ENCODE assay signal across 8 mouse cellular contexts in the genomic region with DNA sequence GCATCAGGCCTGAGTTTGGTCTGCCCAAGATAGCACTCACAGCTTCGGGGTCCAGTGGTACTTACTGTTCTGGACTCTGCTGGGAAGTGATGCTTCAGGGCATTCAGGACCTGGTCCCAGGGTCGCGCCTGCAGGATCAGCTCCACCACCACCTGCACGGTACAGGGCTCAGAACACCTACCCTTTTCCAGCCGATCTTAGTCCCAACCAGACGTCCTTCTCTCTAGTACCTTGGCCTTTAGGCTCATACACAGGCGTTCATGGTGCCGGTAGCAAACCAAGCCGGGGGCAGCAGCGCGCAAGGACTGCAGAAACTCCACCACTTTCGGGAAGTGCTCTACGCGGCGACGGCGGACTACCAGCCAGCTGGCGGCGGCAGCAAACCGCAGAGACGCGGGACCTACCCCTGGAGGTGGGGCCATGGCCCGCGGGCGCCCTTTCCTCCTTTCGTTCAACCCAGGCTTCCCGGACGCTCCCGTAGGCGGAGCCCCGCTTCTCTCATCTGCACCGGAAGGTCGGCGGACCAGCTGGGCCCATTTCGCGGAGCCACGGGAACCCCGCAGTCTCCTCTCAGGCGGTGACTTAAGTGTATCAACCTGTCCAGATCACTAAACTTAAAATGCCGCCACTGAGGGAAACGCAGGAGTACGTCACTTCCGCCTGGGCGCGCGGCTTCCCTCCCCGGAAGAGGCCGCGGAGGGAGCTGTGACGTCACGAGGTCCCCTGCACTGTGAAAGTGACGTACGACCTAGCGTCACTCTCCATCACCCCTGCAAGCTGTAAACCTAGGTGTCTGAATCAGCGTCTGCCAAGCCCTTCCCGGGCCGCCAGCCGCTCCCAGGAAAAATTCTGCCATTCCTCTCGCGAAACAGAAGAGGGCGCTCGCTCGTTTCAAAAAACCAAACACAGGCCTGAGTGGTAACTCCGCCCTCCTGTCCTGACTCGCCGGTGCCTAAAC. TPM values are rescaled to one million over a fixed set of nuclear protein-coding genes. Genes with fewer than 3 reads are reported as not detected.
DNase-seq lines count a peak whose midpoint lies in the region; ATAC-seq and TF ChIP-seq lines count a peak whose summit lies in the region.

Gene Tinf2 (minus strand): TSS at position 661 of the 958 bp plus-strand sequence.

- peak within 1 kb of the TSS; percentile 93 for H3K27ac ChIP-seq in hindbrain, embryonic 10.5 days
- peak within 1 kb of the TSS; percentile 87 for H3K27ac ChIP-seq in lung, postnatal 0 days (ENCODE audit: low read length)

- H3K36me3 ChIP-seq in hindbrain, embryonic 10.5 days = peaks cover 42% of the 10 kb centered on the region
- peaks cover 25% of the 10 kb centered on the region for H3K36me3 ChIP-seq in lung, postnatal 0 days (ENCODE audit: insufficient read depth, low read length)

- peak within 1 kb of the TSS; percentile 93 for H3K4me3 ChIP-seq in hindbrain, embryonic 10.5 days
- H3K4me3 ChIP-seq in lung, postnatal 0 days (ENCODE audit: low read depth, low read length) = peak within 1 kb of the TSS; percentile 73

- ATAC-seq in frontal cortex, adult (ENCODE audit: low TSS enrichment) = peak; percentile 98
- peak; percentile 97 for ATAC-seq in lung, postnatal 0 days

- peak; percentile 92 for DNase-seq in MN1 (ENCODE audit: low spot score)
- DNase-seq in cerebellum, adult 9-10 months = peak; percentile 98
- DNase-seq in hindbrain, embryonic 10.5 days (ENCODE audit: low spot score) = peak; percentile 95
- DNase-seq in layer of hippocampus, adult 9-11 months = peak; percentile 97
- peak; percentile 98 for DNase-seq in lung, postnatal 0 days (ENCODE audit: low spot score)
- DNase-seq in ovary, postnatal 14 days (ENCODE audit: low spot score) = peak; percentile 89
- peak; percentile 94 for DNase-seq in thymus, postnatal 14 days

- no peaks in the 10 kb centered on the region for H3K27me3 ChIP-seq in hindbrain, embryonic 10.5 days (ENCODE audit: insufficient read depth, poor library complexity, severe bottlenecking)
- no peaks in the 10 kb centered on the region for H3K27me3 ChIP-seq in lung, postnatal 0 days (replicated peaks; ENCODE audit: insufficient read depth, low read length)

- peak; percentile 86 for TF ChIP-seq CTCF in lung, postnatal 0 days (IDR thresholded peaks at IDR 0.05)

- peak within 1 kb of the TSS; percentile 58 for H3K9ac ChIP-seq in lung, postnatal 0 days (replicated peaks; ENCODE audit: low read depth)

- H3K9me3 ChIP-seq in hindbrain, embryonic 10.5 days = no peaks in the 10 kb centered on the region
- H3K9me3 ChIP-seq in lung, postnatal 0 days (ENCODE audit: low read length) = no peaks in the 10 kb centered on the region

- under 1% methylated on average over 66 of the region's 66 CpGs for WGBS in hindbrain, embryonic 10.5 days
- under 1% methylated on average over 65 of the region's 66 CpGs for WGBS in lung, postnatal 0 days

- H3K4me1 ChIP-seq in hindbrain, embryonic 10.5 days (replicated peaks) = peaks cover 13% of the 10 kb centered on the region
- no peaks in the 10 kb centered on the region for H3K4me1 ChIP-seq in lung, postnatal 0 days (ENCODE audit: insufficient read depth, low read depth, low read length)

- peak within 1 kb of the TSS; percentile 77 for H3K4me2 ChIP-seq in lung, postnatal 0 days (replicated peaks; ENCODE audit: low read depth, low read length)

- peak; percentile 45 for TF ChIP-seq EP300 in lung, postnatal 0 days (IDR thresholded peaks at IDR 0.05)

RNA-seq across cellular contexts. Expression of gene Tinf2, which starts in this region (rescaled TPM):
- 63.4 and 68.9 TPM in 2 replicates for polyA plus RNA-seq in hindbrain, embryonic 10.5 days (2016; fragmentation: Nextera tagmentation; extraction: Ambion mirVana)
- polyA plus RNA-seq in lung, postnatal 0 days (2015; fragmentation: Nextera tagmentation; extraction: Ambion mirVana) = 18.8 and 19.9 TPM in 2 replicates

Comparison
In these comparisons a context has a peak if more than half of its experiments do, and no peak if none do; other contexts are left out.
1. Peak in every context shown above with its lines: DNase-seq, ATAC-seq, H3K4me3 ChIP-seq and H3K27ac ChIP-seq.